Mouse (Mus musculus): ENCODE measurements at regions not wholly inside any gene's neighbourhood (a gene's known extent, or its start where the extent isn't known, plus 50 kb on each side); places are given as distances from the start of the nearest gene placed in this dataset.
A peak's percentile ranks its signal among the peaks of the same experiment; 100 is the strongest.

DNA sequence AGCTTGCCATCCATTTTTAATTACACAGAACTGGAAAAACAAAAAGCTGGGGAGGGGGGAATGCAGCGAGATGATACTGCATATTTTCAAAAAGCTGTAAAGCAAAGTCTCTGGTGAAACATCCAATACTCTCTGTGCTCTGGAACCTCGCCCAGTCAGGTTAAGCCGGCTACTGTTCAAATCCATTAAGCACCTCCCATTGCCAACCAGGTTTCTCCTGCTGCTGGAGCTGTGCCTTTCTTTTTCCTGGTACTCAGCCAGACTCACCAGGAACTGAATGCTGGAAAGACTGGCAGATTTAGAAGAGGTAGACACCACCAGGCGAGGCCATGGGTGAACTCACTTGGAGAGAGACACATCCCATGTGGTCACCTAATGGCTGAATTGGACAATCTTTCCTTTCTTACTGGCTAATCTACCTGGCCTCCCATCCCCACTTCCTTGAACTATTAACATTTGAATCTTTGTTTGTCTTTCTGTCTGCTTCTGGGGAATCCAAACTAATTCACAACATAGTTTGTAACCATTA lies 1250.8 kb upstream of the Jmjd1c start:
- no peak for DNase-seq (ENCODE audit: low spot score in 2 of 2)

DNA sequence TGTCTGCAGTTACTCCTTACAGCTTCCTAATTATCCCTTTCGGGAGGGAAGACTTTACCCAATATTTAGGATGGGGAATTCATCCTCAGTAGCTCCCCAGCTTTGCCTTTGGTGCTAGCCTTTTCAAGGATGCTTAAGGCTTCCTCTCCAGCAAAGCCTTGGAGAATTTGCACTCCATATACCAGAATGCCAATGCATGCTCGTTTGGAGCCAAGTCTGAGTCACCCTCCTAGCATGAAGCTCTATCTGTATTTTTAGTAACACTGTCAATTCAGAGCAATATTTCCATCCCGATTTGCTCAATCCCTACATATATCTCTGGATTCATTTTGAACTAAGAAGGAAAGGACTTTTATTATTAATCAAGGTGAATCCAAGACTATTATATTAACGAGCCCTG lies 1249.8 kb upstream of the Jmjd1c start:
- peak; percentile 7 to 9 for DNase-seq (ENCODE audit: low spot score in 2 of 2)

DNA sequence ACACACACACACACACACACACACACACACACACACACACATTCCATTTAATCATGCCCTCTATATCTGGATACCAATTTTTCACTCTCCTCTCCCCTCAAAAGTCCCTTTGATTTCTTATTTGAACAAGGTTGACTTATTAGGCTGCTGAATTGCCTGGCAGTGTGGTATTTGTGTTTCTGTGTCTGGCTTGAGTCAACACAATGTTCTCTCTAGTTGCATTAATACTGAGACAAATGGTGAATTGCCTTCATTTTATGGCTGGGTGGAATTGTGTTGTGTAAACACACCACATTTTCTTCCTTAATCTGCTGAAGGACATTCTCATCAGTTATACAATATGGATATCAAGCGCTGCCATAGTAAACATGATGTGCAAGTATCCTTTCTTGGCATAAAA lies 1248.3 kb upstream of the Jmjd1c start:
- no peak for DNase-seq (ENCODE audit: low spot score in 2 of 2)

DNA sequence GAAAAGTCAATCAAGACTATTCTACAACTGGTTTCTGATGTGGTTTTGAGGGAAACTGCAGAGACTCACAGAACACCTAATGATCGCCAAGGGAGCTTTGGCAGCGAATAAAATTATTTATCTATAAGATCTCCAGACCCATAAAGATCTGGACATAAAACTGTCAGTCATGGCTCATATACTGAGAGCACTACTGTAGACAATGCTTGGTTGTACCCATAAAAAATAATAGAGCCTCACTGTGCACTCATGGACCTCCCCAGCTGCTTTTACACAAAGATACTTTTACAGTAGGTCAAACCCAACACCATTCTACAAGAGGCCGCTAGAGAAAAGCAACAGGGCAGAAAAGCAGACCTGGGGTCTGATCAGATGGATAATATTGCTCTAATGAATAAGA lies 1206.0 kb upstream of the Jmjd1c start:
- no peak for DNase-seq (ENCODE audit: low spot score in 2 of 2)

DNA sequence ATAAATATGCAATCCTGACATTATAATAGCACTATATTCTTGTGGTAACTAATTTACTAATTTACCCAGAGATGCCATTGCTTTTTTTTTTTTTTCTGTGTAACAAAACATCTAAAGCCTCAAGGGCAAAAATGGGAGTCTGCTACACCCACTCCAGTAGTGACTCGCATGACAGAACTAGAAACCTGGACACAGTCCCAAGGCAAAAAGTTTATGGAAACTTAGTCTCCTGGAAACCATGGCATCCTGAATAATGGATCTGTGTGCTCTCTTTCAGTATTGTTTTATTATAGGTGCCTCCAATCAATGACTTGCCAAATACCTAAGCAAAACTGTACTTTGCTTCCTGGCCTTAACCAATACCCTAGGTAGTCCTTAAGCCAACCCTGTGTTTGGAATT lies 1188.4 kb upstream of the Jmjd1c start:
- DNase-seq (ENCODE audit: low spot score in 2 of 2) = no peak

DNA sequence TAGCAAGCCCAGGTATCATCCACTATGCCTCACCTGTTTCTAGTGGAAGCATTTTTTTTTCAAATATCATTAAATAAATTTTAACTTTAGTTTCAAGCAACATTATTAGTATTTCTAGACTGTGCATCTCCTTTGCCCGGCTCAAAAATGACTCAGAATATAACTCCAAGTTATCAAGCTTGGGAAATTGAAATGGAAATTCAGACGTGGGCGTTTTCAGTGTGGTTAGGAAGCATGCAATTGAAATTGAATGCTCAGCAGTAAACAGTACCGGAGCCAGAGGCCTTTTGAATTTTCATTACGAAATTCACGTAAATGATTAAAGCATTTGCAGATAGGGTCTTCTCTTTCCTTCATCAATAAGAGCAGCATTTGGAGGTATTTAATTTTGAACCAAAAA lies 1183.4 kb upstream of the Jmjd1c start:
- DNase-seq (ENCODE audit: low spot score in 2 of 2) = no peak

DNA sequence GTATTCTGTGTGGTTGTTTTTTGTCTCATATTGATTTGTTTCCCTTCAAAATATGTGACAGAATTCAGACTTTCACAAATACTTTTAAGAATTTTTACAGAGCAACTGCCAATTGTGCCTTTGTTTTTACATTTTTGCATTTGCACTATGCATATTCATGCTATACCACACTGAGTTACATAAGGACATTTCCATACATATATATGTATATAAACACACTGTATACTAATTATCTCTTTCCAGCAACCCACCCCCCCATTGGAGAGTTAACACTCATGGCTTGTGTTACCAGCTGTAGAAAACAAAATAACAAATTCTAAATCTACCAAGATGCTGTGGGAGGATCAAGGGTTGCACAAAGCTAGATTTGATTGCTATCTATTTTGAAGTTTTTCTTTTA lies 1163.8 kb upstream of the Jmjd1c start:
- no peak for DNase-seq (ENCODE audit: low spot score in 2 of 2)

DNA sequence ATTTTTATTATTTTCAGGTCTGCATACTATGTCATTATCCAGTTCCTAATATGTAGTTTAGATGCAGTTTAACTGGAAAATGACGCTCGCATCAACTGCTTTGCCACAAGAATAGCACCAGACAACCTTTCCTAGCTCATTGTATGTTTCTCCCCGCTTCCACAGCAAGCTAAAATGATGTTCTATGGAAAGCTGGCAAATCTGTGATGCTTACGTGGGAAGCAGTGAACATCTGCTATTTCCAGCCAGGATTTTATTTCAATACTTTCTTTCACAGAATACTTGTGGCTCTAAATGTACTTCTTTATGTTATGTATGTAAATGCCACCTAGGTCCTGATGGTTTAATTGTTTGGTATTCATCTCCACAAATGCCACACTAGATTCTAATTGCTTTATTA lies 1147.3 kb upstream of the Jmjd1c start:
- no peak for DNase-seq (ENCODE audit: low spot score in 2 of 2)

DNA sequence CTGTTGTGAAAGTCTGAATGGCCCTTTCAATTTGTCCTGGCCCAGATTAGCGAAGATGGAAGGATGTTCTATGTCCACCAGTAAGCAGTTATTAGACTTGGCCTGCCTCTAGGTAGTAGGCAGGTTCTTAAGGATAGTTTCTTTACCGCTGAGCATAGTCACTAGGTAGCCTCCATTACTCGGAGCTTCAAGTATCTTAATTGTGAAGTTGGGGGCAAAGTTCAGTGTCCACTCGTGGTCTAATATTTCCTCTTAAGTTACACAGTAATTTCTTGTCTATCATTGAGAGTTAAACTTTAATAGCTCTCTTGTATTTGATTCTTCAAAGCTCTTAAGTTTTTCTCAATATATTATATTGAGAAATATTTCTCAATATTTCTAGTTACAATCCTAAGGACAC lies 1133.5 kb upstream of the Jmjd1c start:
- no peak for DNase-seq (ENCODE audit: low spot score in 2 of 2)

DNA sequence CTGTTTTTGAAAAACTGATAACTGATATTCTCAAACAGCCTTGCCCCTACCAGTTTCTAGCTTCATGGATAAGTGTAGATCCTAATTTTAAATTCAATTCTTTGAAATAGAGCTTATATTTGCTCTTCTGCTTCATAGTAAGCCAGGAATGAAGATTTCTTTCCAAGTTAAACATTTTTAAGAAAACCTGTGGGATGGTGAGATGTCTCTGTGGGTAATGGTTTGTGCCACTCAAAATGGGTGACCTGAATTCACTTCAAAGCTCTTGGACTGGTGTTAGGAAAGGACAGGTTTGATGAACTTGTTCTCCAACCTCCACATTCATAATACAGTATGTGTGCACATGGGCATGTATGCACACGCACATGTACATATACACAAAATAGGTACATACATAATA lies 1126.2 kb upstream of the Jmjd1c start:
- DNase-seq (ENCODE audit: low spot score in 2 of 2) = no peak

Data from frontal cortex, postnatal 14 days (tissue).